Mouse (Mus musculus): ENCODE results near the gene Sqstm1. TPM values are rescaled to one million over a fixed set of nuclear protein-coding genes. Genes with fewer than 3 reads are reported as not detected.

The Sqstm1 gene
- polyA plus RNA-seq (2012; rRNA removed) = 43.2 and 46.7 TPM in 2 replicates

- H3K4me3 ChIP-seq (ENCODE audit: control insufficient read depth, low read depth, low read length) = peak within 1 kb of the TSS; percentile 95
- peaks cover 2% of the 10 kb centered on the region for H3K4me1 ChIP-seq (ENCODE audit: control insufficient read depth, insufficient read depth, low read length)
- no peaks in the 10 kb centered on the region for H3K27me3 ChIP-seq (ENCODE audit: control insufficient read depth, insufficient read depth, low read length)
- TF ChIP-seq CTCF (IDR thresholded peaks at IDR 0.05; ENCODE audit: control insufficient read depth, insufficient read depth, insufficient replicate concordance, low read depth, low read length) (no peak), POLR2A (IDR thresholded peaks at IDR 0.05; ENCODE audit: control insufficient read depth, low read depth, low read length) (peak; percentile 96)
- H3K36me3 ChIP-seq (ENCODE audit: control insufficient read depth, insufficient read depth, low read length) = peaks cover 4% of the 10 kb centered on the region
- H3K27ac ChIP-seq (ENCODE audit: control insufficient read depth, insufficient read depth, low read depth, low read length) = peak within 1 kb of the TSS; percentile 96
Measured at GRCm38 (mm10) chr11:50210505-50211151, at the start of gene Sqstm1, which contains the start of gene Mgat4b. TSS of gene Sqstm1 (minus strand) at chr11:50210827. TSS of gene Mgat4b (plus strand) at chr11:50210890.

- Histone ChIP-seq H3K4me1 (ENCODE audit: control insufficient read depth, insufficient read depth, low read length) (peaks cover 2% of the 10 kb centered on the region; the same call in 1 of the 2 replicates), H3K27me3 (ENCODE audit: control insufficient read depth, insufficient read depth, low read length) (no peaks in the 10 kb centered on the region), H3K36me3 (ENCODE audit: control insufficient read depth, insufficient read depth, low read length) (peaks cover 2% of the 10 kb centered on the region; the same call in 1 of the 2 replicates), H3K4me3 (ENCODE audit: control insufficient read depth, low read depth, low read length) (no peak overlapping the region), H3K27ac (ENCODE audit: control insufficient read depth, insufficient read depth, low read depth, low read length) (no peak overlapping the region)
- TF ChIP-seq CTCF (IDR thresholded peaks at IDR 0.05; ENCODE audit: control insufficient read depth, insufficient read depth, insufficient replicate concordance, low read depth, low read length) (no peak), POLR2A (IDR thresholded peaks at IDR 0.05; ENCODE audit: control insufficient read depth, low read depth, low read length) (no peak)
Measured at GRCm38 (mm10) chr11:50258310-50258709, 47.7 kb upstream of the Sqstm1 start.

GRCm38 (mm10) chr11:50256615-50257014 is 46.0 kb upstream of the Sqstm1 start:
- Histone ChIP-seq H3K27me3 (ENCODE audit: control insufficient read depth, insufficient read depth, low read length) (no peaks in the 10 kb centered on the region), H3K36me3 (ENCODE audit: control insufficient read depth, insufficient read depth, low read length) (no peaks in the 10 kb centered on the region)

GRCm38 (mm10) chr11:50254010-50254580 is 43.5 kb upstream of the Sqstm1 start:
- Histone ChIP-seq H3K27me3 (ENCODE audit: control insufficient read depth, insufficient read depth, low read length) (no peaks in the 10 kb centered on the region), H3K36me3 (ENCODE audit: control insufficient read depth, insufficient read depth, low read length) (no peaks in the 10 kb centered on the region), H3K27ac (ENCODE audit: control insufficient read depth, insufficient read depth, low read depth, low read length) (no peak overlapping the region), H3K4me1 (ENCODE audit: control insufficient read depth, insufficient read depth, low read length) (peaks cover 11% of the 10 kb centered on the region), H3K4me3 (ENCODE audit: control insufficient read depth, low read depth, low read length) (no peak overlapping the region)
- no peak for TF ChIP-seq CTCF (IDR thresholded peaks at IDR 0.05; ENCODE audit: control insufficient read depth, insufficient read depth, insufficient replicate concordance, low read depth, low read length)
- no peak for TF ChIP-seq POLR2A (IDR thresholded peaks at IDR 0.05; ENCODE audit: control insufficient read depth, low read depth, low read length)

More at GRCm38 (mm10) chr11:50256615-50257014, 46.0 kb upstream of the Sqstm1 start:
- TF ChIP-seq CTCF (IDR thresholded peaks at IDR 0.05; ENCODE audit: control insufficient read depth, insufficient read depth, insufficient replicate concordance, low read depth, low read length) (no peak), POLR2A (IDR thresholded peaks at IDR 0.05; ENCODE audit: control insufficient read depth, low read depth, low read length) (no peak)
- Histone ChIP-seq H3K4me1 (ENCODE audit: control insufficient read depth, insufficient read depth, low read length) (peaks cover 11% of the 10 kb centered on the region), H3K27ac (ENCODE audit: control insufficient read depth, insufficient read depth, low read depth, low read length) (no peak overlapping the region), H3K4me3 (ENCODE audit: control insufficient read depth, low read depth, low read length) (no peak overlapping the region)

- Histone ChIP-seq H3K4me3 (ENCODE audit: control insufficient read depth, low read depth, low read length) (no peak overlapping the region), H3K36me3 (ENCODE audit: control insufficient read depth, insufficient read depth, low read length) (no peaks in the 10 kb centered on the region), H3K27me3 (ENCODE audit: control insufficient read depth, insufficient read depth, low read length) (no peaks in the 10 kb centered on the region), H3K4me1 (ENCODE audit: control insufficient read depth, insufficient read depth, low read length) (peaks cover 11% of the 10 kb centered on the region), H3K27ac (ENCODE audit: control insufficient read depth, insufficient read depth, low read depth, low read length) (no peak overlapping the region)
- TF ChIP-seq CTCF (IDR thresholded peaks at IDR 0.05; ENCODE audit: control insufficient read depth, insufficient read depth, insufficient replicate concordance, low read depth, low read length) (no peak), POLR2A (IDR thresholded peaks at IDR 0.05; ENCODE audit: control insufficient read depth, low read depth, low read length) (no peak)
Measured at GRCm38 (mm10) chr11:50253393-50253792, 42.8 kb upstream of the Sqstm1 start.

GRCm38 (mm10) chr11:50252684-50253265 is 42.1 kb upstream of the Sqstm1 start:
- Histone ChIP-seq H3K4me3 (ENCODE audit: control insufficient read depth, low read depth, low read length) (peak overlapping the region; percentile 2), H3K36me3 (ENCODE audit: control insufficient read depth, insufficient read depth, low read length) (no peaks in the 10 kb centered on the region), H3K27ac (ENCODE audit: control insufficient read depth, insufficient read depth, low read depth, low read length) (peak overlapping the region; percentile 44), H3K4me1 (ENCODE audit: control insufficient read depth, insufficient read depth, low read length) (peaks cover 11% of the 10 kb centered on the region), H3K27me3 (ENCODE audit: control insufficient read depth, insufficient read depth, low read length) (no peaks in the 10 kb centered on the region)
- TF ChIP-seq CTCF (IDR thresholded peaks at IDR 0.05; ENCODE audit: control insufficient read depth, insufficient read depth, insufficient replicate concordance, low read depth, low read length) (no peak), POLR2A (IDR thresholded peaks at IDR 0.05; ENCODE audit: control insufficient read depth, low read depth, low read length) (peak; percentile 35; the same call in 1 of the 2 replicates)

- peak overlapping the region; percentile 44 for H3K27ac ChIP-seq (ENCODE audit: control insufficient read depth, insufficient read depth, low read depth, low read length)
- TF ChIP-seq CTCF (IDR thresholded peaks at IDR 0.05; ENCODE audit: control insufficient read depth, insufficient read depth, insufficient replicate concordance, low read depth, low read length) = no peak
- no peak for TF ChIP-seq POLR2A (IDR thresholded peaks at IDR 0.05; ENCODE audit: control insufficient read depth, low read depth, low read length)
- no peaks in the 10 kb centered on the region for H3K27me3 ChIP-seq (ENCODE audit: control insufficient read depth, insufficient read depth, low read length)
- H3K4me3 ChIP-seq (ENCODE audit: control insufficient read depth, low read depth, low read length) = peak overlapping the region; percentile 2; the same call in 1 of the 2 replicates
- no peaks in the 10 kb centered on the region for H3K36me3 ChIP-seq (ENCODE audit: control insufficient read depth, insufficient read depth, low read length)
- peaks cover 11% of the 10 kb centered on the region for H3K4me1 ChIP-seq (ENCODE audit: control insufficient read depth, insufficient read depth, low read length)
Measured at GRCm38 (mm10) chr11:50252166-50252565, 41.5 kb upstream of the Sqstm1 start.

All from testis, adult 2 months (tissue).